Mouse (Mus musculus) ZHBTc4 (cell line): ENCODE results near the gene Usp33.

ENCODE experiments used
- DNase-seq: peaks from one replicate; pipeline ENCODE4 v3.0.0-alpha.2; 2011; ENCODE audit warnings: low read depth, low spot score

Gene Usp33

DNA sequence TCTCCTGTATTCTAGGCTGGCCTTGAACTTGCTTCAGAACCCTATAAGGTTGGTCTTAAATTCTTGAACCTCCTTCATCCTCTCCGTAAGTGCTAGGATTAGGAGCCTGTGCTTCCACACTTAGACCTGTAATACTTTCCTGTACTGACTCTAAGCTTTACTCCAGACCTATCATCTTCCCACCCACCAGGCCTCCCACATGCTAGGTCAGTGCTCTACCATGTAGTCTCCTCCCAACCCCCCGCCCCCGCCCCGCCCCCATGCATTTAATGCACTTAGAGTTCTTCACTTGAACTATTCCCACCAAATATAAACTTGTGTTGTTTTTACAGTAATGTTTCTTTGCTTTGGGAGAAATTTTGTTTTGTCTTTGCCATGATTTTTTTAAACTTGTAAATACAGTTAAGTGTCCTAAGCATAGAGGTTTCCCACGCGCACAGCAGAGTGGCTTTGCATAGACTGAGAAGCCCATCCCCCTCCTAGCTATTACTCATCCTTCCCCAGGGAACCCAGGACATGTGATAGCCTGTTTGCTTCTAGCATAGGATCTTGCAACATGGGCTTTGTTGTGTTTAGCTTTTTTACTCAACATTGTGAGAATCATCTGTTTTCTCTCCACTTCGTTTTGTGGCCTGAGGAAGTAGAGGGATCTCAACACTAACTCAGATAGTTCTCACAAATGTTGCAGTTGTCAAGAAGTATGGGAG, 55.8 kb downstream of the Usp33 start:
- no peak for DNase-seq

DNA sequence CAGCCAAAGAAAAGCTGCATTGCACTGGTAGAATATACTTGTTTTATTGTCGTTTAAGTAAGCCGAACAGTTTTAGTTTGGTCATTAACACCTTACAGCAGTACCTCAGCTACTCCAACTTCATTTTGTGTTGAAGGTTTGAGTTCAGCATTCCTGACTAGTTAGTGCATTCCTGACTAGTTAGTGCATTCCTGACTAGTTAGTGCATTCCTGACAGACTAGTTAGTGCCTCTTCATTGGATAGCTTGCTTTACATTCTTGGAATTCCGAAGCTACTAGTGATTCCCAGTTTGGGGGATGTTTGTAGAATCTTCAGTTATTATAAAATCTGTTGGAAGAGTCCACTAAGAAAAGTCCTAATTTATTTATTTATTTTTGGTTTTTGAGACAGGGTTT, 56.4 kb downstream of the Usp33 start:
- DNase-seq: peak; percentile 57

DNA sequence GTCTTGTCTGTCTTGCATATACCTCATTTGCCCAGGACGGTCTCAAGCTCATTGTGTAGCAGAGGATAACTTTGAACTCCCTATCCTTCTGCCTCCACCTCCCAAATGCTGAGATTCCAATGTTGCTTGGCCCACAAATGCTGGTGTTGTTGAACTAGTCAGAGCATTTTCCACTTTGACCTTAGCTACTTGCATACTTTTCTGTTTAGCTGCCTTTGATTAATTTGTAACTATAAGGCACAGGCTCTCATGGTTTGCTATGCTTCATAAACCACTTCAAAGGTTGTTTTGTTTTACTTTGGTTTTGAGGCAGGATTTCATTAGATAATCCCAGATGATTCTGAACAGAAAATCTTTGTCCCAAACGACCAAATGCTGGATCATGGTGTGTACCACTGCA, 57.5 kb downstream of the Usp33 start:
- no peak for DNase-seq

DNA sequence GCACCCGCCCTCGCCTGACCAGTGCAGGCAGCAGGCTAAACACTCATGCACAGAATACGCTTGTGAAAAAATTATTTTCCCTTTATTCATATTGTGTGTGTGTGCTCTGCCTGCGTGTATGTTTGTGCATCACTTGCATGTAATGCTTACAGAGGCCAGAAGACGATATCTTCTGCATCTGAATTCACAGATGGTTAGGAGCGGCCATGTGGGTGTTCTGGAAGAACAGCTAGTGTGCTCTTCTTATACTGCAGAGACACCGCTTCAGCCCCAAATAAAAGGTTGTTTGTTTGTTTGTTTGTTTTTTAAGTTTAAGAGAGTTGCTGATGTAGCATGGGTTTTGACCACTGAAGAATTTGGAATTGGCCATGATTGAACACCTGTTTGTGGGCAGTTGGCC, 59.1 kb downstream of the Usp33 start:
- DNase-seq: no peak

DNA sequence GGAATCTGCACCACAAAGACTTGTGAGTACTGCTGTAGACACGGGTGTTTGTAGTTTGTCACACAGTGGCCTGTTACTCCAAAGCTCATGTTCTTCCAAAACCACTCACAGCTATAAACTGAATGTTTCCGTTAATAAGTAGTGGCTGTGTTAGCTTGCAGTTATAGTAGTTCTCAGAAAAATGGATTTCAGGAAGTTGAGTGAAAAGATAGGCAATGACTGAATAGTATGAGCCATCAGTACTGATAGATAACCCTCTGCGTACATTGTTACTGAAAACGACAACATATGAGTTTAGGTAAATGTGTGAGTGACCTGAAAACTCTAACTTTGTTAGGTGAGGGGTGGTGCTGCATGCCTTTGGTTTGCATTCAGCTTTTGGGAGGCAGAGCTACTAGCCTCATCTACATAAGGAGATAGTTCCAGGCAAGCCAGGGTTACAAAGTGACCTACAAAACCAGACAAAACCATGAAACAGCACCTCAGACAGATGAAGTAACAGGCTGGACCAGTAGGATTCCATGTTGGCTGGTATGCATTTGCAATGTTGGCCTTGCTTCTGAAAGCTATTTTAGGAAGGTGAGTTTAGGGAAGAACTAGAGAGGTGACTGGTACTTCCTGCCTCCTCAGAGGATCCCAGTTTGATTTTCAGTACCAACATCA, 59.8 kb downstream of the Usp33 start:
- peak; percentile 59 for DNase-seq

DNA sequence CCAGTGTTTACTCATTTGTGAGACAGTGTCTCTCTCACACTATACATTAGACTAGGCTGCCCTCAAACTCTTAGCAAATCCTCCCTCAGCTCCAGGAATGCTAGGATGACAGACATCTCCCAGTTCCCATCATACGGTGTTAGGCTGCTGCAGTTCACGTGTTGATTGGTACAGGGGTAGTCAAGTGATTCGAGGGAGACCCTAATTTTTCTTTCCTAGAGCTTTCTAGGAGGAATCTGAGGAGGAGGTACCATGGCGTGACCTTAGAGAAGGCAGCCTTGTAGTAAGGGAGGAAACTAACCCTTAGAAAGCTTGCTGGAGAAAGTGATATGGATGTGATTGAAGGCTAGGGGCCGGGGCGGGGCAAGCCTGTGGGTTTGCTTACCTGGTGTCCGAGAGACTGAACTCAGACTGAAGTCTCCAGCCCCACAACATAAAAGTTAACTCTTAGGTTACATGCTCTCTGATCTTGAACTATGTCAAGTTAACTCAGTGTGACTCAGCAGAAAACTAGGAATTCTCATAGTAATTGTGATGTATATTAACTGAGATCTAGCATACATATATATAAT, 64.8 kb downstream of the Usp33 start:
- DNase-seq: no peak

DNA sequence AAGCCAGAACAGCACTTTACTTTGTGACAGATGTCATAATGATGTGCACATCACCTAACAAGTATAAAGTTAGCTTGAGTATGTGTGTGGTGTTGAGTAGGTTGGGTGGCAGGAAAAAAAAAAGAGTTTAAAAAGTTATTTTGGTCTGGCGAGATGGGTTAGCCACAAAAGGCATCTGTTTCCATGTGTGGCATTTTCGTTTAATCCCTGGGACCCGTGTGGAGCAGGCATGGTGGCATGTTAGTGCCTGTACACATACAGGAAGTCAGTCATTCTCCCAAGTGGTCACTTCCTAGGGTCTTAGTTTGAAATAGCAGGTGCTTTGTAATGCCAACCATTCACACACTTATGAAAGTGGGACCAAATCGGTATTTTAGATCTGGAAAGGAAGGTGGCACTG, 66.1 kb downstream of the Usp33 start:
- no peak for DNase-seq

DNA sequence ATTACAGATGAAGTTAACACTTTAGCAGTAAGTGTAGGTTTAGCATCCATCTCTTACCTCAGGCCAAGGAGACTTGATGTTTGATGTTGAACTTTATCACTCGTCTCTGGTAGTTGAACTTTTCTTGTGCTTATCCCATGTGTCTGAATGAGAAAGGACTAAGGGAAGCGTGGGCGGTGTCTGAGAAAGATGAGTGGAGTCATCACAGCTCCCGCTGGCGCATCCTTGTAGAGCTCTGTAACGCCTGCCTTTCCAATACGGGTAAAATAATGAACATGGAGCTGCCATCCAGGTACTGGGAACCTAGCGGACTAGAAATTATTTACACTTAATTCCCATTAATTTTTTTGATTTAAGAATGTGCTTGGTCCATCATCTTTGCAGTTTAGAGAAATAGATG, 82.6 kb downstream of the Usp33 start:
- DNase-seq: no peak

DNA sequence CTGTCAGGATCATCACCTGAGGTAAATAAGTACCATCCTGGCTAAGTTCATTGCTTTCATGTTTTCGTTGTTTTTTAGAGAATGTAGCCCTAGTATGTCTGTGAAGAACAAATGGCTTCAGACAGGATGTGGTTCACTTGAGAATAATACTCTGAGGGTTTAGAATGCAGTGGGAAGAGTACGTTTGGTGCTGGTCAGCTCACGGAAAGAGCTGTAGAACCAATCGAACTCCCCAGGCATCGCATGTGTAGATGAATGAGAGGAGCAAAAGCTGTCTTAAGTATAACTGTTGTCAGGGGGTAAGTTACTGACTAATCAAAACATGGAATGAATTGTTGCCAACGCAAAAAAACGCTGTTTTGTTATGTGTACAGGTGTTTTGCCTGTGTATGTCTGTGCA, 86.4 kb downstream of the Usp33 start:
- DNase-seq: no peak

DNA sequence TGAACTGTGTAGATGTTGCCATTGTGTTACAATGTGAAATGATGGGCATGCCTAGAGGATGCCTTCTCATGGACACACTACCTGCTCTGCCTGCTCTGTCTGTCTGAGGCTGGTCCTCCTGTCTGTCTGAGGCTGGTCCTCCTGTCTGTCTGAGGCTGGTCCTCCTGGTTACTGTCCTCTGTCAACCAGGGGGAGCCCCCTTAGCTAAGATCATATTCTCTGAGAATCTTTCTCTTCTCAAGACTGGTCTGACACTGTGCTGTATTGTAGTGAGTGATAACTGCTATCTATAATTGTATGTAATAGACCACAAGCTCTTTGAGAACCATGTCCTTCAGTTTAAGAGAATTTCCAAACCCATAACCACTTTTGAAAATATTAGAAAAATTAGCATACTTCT, 89.3 kb downstream of the Usp33 start:
- no peak for DNase-seq

DNA sequence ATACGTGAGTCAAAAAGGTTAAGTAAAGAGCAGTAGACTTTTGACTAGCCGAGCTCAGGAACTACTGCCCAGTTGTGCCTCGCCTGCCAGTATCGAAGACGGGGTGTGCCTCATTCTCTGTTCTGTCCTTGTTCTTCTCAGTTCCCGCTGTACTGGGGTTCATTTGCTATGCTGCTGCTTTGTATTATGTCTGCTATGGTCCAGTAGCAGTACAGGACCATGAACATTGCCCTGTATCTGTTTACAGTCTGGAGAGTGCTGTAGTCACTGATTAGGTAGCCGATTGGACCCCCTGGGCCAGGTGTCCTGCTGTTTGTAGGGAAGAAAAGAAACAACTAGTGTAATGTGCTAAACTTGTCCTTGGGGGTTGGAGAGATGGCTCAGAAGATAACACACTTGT, 91.8 kb downstream of the Usp33 start:
- DNase-seq: no peak

DNA sequence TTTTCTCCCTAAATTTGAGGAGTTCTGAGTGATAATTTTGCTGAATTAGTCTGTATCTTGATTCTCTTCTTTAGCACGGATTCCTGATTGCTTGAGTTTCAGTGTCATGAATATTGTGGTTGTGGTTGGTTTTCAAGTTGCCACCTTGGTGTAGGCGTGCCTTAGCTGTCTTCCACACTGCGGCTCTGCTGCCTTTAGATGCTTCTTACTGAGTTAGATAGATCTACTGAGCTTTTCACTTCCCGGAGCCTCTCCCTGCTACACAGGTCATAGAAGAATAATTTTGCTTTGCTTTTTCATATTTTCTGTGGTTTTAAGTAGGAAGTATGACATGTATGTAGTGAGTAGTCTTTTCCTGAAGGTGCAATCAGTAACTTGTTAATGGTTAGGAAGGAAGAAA, 96.5 kb downstream of the Usp33 start:
- DNase-seq: no peak
